Mouse (Mus musculus) neural tube, embryonic 12.5 days (tissue): Measurements from ENCODE around the gene Naip1. TPM values are rescaled to one million over a fixed set of nuclear protein-coding genes. Genes with fewer than 3 reads are reported as not detected.
"Not testable (repeated sequence)": the region's sequence is repeated elsewhere in the genome, so short reads cannot be mapped to it uniquely, and the experiment has no call there.

ENCODE experiments used
- ATAC-seq: fragments of 200-750 bp; cut with Nextera tagmentation; 2 replicates; pipeline ENCODE4 v1.8.0; 2017; ENCODE audit warnings: low read depth, mild to moderate bottlenecking, moderate TSS enrichment, moderate library complexity; ENCODE audit not compliant: low FRiP score
- H3K27ac ChIP-seq: fragments of 300-500 bp; sonication (generic); 2 replicates; pipeline ENCODE4 v1.5.1; 2016
- H3K27me3 ChIP-seq: fragments of 300-500 bp; sonication (generic); replicated peaks from 2 replicates; pipeline ENCODE4 v1.6.1; 2016; ENCODE audit warnings: mild to moderate bottlenecking
- H3K36me3 ChIP-seq: fragments of 300-500 bp; sonication (generic); 2 replicates; pipeline ENCODE4 v1.6.1; 2016; ENCODE audit warnings: mild to moderate bottlenecking
- H3K4me1 ChIP-seq: fragments of 300-500 bp; sonication (generic); 2 replicates; pipeline ENCODE4 v1.6.1; 2016
- H3K4me2 ChIP-seq: fragments of 300-500 bp; sonication (generic); replicated peaks from 2 replicates; pipeline ENCODE4 v1.6.1; 2016; ENCODE audit warnings: mild to moderate bottlenecking
- H3K4me3 ChIP-seq: fragments of 300-500 bp; sonication (generic); 2 replicates; pipeline ENCODE4 v1.5.1; 2016
- H3K9ac ChIP-seq: fragments of 300-500 bp; sonication (generic); 2 replicates; pipeline ENCODE4 v1.6.1; 2016; ENCODE audit warnings: mild to moderate bottlenecking
- H3K9me3 ChIP-seq: fragments of 300-500 bp; sonication (generic); 2 replicates; pipeline ENCODE4 v1.6.1; 2016; ENCODE audit warnings: mild to moderate bottlenecking
- WGBS: fragments of 180-500 bp; shearing (Covaris S2); methylation state at CpG from one replicate; pipeline ENCODE4 v1.1.7; 2016; 5-methylcytosine and 5-hydroxymethylcytosine counted together
- polyA plus RNA-seq: library from polyadenylated mRNA; unstranded; fragments of >200 nt; fragmentation: Nextera tagmentation; extraction: Ambion mirVana; gene quantifications from 2 replicates; pipeline ENCODE4 v1.2.1, GENCODE M21; 2016

Gene Naip1
- 0.06 TPM in 1 of 2 replicates, not detected in the other for polyA plus RNA-seq

- not testable (repeated sequence) for H3K9me3 ChIP-seq, ATAC-seq, H3K36me3 ChIP-seq, H3K27ac ChIP-seq, H3K4me1 ChIP-seq, H3K4me3 ChIP-seq, H3K4me2 ChIP-seq, H3K9ac ChIP-seq, H3K27me3 ChIP-seq
- whole genome bisulfite sequencing = 82% methylated on average over 8 of the region's 8 CpGs
Observed at GRCm38 (mm10) chr13:100452415-100453127, at the start of gene Naip1. Gene Naip1 (minus strand): TSS chr13:100452869.

- not testable (repeated sequence) for H3K27me3 ChIP-seq, H3K9me3 ChIP-seq, H3K4me3 ChIP-seq, ATAC-seq, H3K4me1 ChIP-seq, H3K27ac ChIP-seq, H3K36me3 ChIP-seq, H3K9ac ChIP-seq, H3K4me2 ChIP-seq
Observed at GRCm38 (mm10) chr13:100499625-100500024, 47.0 kb upstream of the Naip1 start.

GRCm38 (mm10) chr13:100495337-100495736 lies 42.7 kb upstream of the Naip1 start:
- Histone ChIP-seq H3K9me3 (no peaks in the 10 kb centered on the region), H3K9ac (no peak overlapping the region), H3K4me1 (peaks cover 12% of the 10 kb centered on the region), H3K36me3 (no peaks in the 10 kb centered on the region), H3K27ac (no peak overlapping the region), H3K4me3 (no peak overlapping the region), H3K27me3 (no peaks in the 10 kb centered on the region), H3K4me2 (no peak overlapping the region)
- 89% methylated on average over 4 of the region's 4 CpGs for WGBS
- ATAC-seq = no peak

GRCm38 (mm10) chr13:100494370-100494769 lies 41.7 kb upstream of the Naip1 start:
- 70% methylated on average over 8 of the region's 8 CpGs for WGBS
- H3K27ac ChIP-seq, H3K4me3 ChIP-seq, H3K27me3 ChIP-seq, H3K9me3 ChIP-seq, H3K36me3 ChIP-seq, H3K9ac ChIP-seq, ATAC-seq, H3K4me2 ChIP-seq: not testable (repeated sequence)
- peaks cover 12% of the 10 kb centered on the region for H3K4me1 ChIP-seq

GRCm38 (mm10) chr13:100493313-100493712 lies 40.6 kb upstream of the Naip1 start:
- 75% methylated on average over 8 of the region's 8 CpGs for WGBS
- Histone ChIP-seq H3K9ac (no peak overlapping the region), H3K36me3 (peaks cover 2% of the 10 kb centered on the region), H3K9me3 (no peaks in the 10 kb centered on the region), H3K27ac (no peak overlapping the region), H3K27me3 (no peaks in the 10 kb centered on the region), H3K4me3 (no peak overlapping the region), H3K4me2 (no peak overlapping the region), H3K4me1 (peaks cover 12% of the 10 kb centered on the region)
- no peak for ATAC-seq

GRCm38 (mm10) chr13:100492061-100492787 lies 39.6 kb upstream of the Naip1 start, which contains the start of gene Gtf2h2:
Gene Gtf2h2 (minus strand): TSS chr13:100492579.
- peak; percentile 88 for ATAC-seq
- peak within 1 kb of the TSS; percentile 73 for H3K4me2 ChIP-seq
- H3K4me1 ChIP-seq = peaks cover 12% of the 10 kb centered on the region
- no peaks in the 10 kb centered on the region for H3K27me3 ChIP-seq
- peak within 1 kb of the TSS; percentile 82 for H3K9ac ChIP-seq
- H3K27ac ChIP-seq = peak within 1 kb of the TSS; percentile 74
- under 1% methylated on average over 51 of the region's 51 CpGs for WGBS
- H3K9me3 ChIP-seq = no peaks in the 10 kb centered on the region
- peaks cover 13% of the 10 kb centered on the region for H3K36me3 ChIP-seq
- H3K4me3 ChIP-seq = peak within 1 kb of the TSS; percentile 95

GRCm38 (mm10) chr13:100491623-100492022 lies 39.0 kb upstream of the Naip1 start:
- Histone ChIP-seq H3K36me3 (peaks cover 18% of the 10 kb centered on the region), H3K9me3 (no peaks in the 10 kb centered on the region), H3K9ac (peak overlapping the region; percentile 82), H3K4me1 (peaks cover 12% of the 10 kb centered on the region), H3K4me3 (peak overlapping the region; percentile 95), H3K27me3 (no peaks in the 10 kb centered on the region), H3K27ac (no peak overlapping the region; the same call in 1 of the 2 replicates), H3K4me2 (peak overlapping the region; percentile 73)
- 14% methylated on average over 6 of the region's 6 CpGs for WGBS
- ATAC-seq = peak; percentile 37; the same call in 1 of the 2 replicates

- Histone ChIP-seq H3K9ac (no peak overlapping the region), H3K4me1 (peaks cover 12% of the 10 kb centered on the region), H3K27me3 (no peaks in the 10 kb centered on the region), H3K27ac (no peak overlapping the region), H3K9me3 (no peaks in the 10 kb centered on the region), H3K4me3 (no peak overlapping the region), H3K36me3 (peaks cover 23% of the 10 kb centered on the region), H3K4me2 (no peak overlapping the region)
- no peak for ATAC-seq
- WGBS = 92% methylated on average over 5 of the region's 5 CpGs
Observed at GRCm38 (mm10) chr13:100490424-100490823, 37.8 kb upstream of the Naip1 start.

GRCm38 (mm10) chr13:100483610-100484009 lies 30.9 kb upstream of the Naip1 start:
- ATAC-seq = no peak
- H3K36me3 ChIP-seq = peaks cover 56% of the 10 kb centered on the region
- H3K27me3 ChIP-seq = no peaks in the 10 kb centered on the region
- H3K9ac ChIP-seq = no peak overlapping the region
- H3K4me3 ChIP-seq = no peak overlapping the region
- H3K4me1 ChIP-seq = no peaks in the 10 kb centered on the region
- 96% methylated on average over 7 of the region's 7 CpGs for WGBS
- no peak overlapping the region for H3K4me2 ChIP-seq
- no peak overlapping the region for H3K27ac ChIP-seq
- no peaks in the 10 kb centered on the region for H3K9me3 ChIP-seq

GRCm38 (mm10) chr13:100463527-100464222 lies 11.0 kb upstream of the Naip1 start:
- H3K36me3 ChIP-seq = peaks cover 55% of the 10 kb centered on the region
- 0 out of 2 replicates have a peak, but pooled peaks cover 3% of the 10 kb centered on the region for H3K9me3 ChIP-seq
- H3K4me1 ChIP-seq = no peaks in the 10 kb centered on the region
- no peak overlapping the region for H3K4me3 ChIP-seq
- H3K27me3 ChIP-seq = no peaks in the 10 kb centered on the region
- H3K9ac ChIP-seq = no peak overlapping the region
- WGBS = 92% methylated on average over 2 of the region's 2 CpGs
- no peak overlapping the region for H3K27ac ChIP-seq
- H3K4me2 ChIP-seq = no peak overlapping the region
- no peak for ATAC-seq

- no peaks in the 10 kb centered on the region for H3K4me1 ChIP-seq
- H3K4me2 ChIP-seq = no peak overlapping the region
- no peaks in the 10 kb centered on the region for H3K27me3 ChIP-seq
- ATAC-seq = no peak
- no peaks in the 10 kb centered on the region for H3K9me3 ChIP-seq
- WGBS = 64% methylated on average over 3 of the region's 3 CpGs
- H3K36me3 ChIP-seq = peaks cover 34% of the 10 kb centered on the region
- no peak overlapping the region for H3K27ac ChIP-seq
- H3K9ac ChIP-seq = no peak overlapping the region
- H3K4me3 ChIP-seq = no peak overlapping the region
Observed at GRCm38 (mm10) chr13:100461336-100461735, 8.7 kb upstream of the Naip1 start.

GRCm38 (mm10) chr13:100449495-100449894 lies 3.2 kb downstream of the Naip1 start:
- WGBS = 88% methylated on average over 1 of the region's 1 CpGs
- ATAC-seq = no peak
- H3K4me1 ChIP-seq = no peaks in the 10 kb centered on the region
- H3K4me3 ChIP-seq = no peak overlapping the region
- H3K9me3 ChIP-seq = no peaks in the 10 kb centered on the region
- no peak overlapping the region for H3K27ac ChIP-seq
- no peak overlapping the region for H3K4me2 ChIP-seq
- H3K9ac ChIP-seq = no peak overlapping the region
- H3K27me3 ChIP-seq = no peaks in the 10 kb centered on the region
- H3K36me3 ChIP-seq = no peaks in the 10 kb centered on the region
